Mouse (Mus musculus) layer of hippocampus, adult 2 months (tissue): ENCODE results near the gene Sall4. TPM values are rescaled to one million over a fixed set of nuclear protein-coding genes. Genes with fewer than 3 reads are reported as not detected.
"Not testable (repeated sequence)": the region's sequence is repeated elsewhere in the genome, so short reads cannot be mapped to it uniquely, and the experiment has no call there.

Source experiments
- DNase-seq, 2 experiments: peaks; one replicate each; pipeline ENCODE4 v3.0.0; 2022; ENCODE audit warnings: low spot score in 2 of 2
- H3K27ac ChIP-seq: fragments of 200-600 bp; 2 replicates; pipeline ENCODE4 v1.8.1; 2022
- H3K4me3 ChIP-seq: fragments of 200-600 bp; 2 replicates; pipeline ENCODE4 v1.8.1; 2022; ENCODE audit warnings: mild to moderate bottlenecking
- CTCF ChIP-seq: fragments of 200-600 bp; conservative IDR thresholded peaks from 2 replicates; pipeline ENCODE4 v1.8.1; 2022; ENCODE audit warnings: antibody characterized with exemption, mild to moderate bottlenecking, moderate library complexity
- total RNA-seq, 2 experiments: library from RNA; stranded (reverse); gene quantifications; 2 replicates each; pipeline ENCODE4 v1.2.3; 2021

The Sall4 gene
- total RNA-seq, 2 experiments from 2014 or later, result 0.34 to 0.61 TPM

GRCm38 (mm10) chr2:168766538-168767361, 993 bp downstream of the Sall4 start:
- peak overlapping the region; percentile 41 for H3K4me3 ChIP-seq
- peak; percentile 5 to 25 for DNase-seq
- H3K27ac ChIP-seq, result no peak overlapping the region
- 0 out of 2 replicates have a peak, but pooled peaks have one; percentile 7 for TF ChIP-seq CTCF

DNA sequence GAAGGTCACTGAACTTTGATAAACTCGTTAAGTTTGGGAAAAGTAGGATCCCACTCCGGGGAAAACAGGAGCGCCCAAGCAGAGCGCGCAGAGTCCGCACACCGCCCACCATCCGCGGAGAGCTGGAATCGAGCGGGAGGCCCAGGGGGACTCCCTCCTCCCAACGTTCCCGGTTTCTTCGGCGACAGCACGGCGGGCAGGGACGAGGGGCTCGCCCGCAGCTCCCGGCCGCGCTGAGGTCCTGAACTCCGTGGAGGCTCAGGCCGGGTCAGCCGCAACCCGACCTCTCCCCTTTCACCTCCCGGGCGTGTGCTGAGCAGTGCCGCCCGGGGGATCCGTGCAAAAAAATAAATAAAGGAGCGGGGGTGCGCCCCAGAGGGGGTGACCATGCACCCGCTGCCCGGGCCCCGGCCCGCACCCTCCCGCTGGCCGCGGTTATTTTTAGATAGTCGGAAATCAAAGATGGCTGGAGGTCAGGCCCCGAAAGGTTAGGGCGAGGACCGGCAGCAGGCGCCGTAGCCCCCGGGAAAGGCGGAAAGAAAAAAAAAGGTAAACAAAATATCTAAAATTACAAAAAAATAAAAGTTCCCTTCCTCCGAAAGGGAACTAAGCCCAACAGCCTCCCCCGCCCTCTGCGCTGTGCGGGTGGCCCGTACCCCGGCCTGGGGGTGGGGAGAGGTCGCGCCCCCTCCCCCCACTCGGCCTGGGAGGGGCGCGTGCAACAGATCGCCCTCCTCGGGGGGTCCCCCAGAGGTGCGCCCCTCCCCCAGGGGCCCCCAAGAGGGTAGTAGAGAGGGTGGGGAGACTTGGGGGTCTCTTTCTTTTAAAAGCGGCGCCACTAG, 1.8 kb downstream of the Sall4 start:
- TF ChIP-seq CTCF, result no peak
- Histone ChIP-seq H3K27ac (no peak overlapping the region), H3K4me3 (peak overlapping the region; percentile 41)
- DNase-seq, result no peak

DNA sequence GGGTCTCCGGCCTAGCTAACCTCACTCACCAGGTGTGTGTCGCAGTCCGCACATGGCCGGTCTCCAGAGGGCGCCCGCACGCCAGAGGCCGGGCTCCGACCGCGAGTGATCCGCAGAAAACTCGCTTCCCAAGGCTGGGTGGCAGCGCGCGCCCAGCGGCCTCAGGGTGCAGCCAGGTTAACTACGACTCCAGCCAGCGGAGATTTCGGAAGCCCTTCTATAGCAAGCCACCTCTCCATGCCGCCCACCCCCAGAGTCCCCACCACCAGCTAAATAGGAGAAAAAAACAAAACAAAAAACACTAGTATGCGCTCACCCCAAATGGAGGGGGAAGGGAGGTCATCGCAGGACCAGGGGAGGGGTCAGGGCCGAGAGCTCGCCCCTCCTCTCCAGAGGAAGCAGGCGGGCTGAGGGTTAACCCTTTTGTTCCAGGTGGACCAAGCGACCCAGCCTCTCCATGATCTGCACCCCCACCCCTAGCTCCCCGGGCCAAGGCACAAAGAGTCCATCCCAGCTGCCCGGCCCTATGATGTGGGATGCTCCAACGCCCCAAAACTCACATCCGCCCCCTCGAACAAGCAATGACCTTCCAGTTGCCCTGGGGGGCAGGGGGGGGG, 2.6 kb downstream of the Sall4 start:
- peak overlapping the region; percentile 41; the same call in 1 of the 2 replicates for H3K4me3 ChIP-seq
- H3K27ac ChIP-seq, result no peak overlapping the region
- peak; percentile 29 to 43 for DNase-seq
- TF ChIP-seq CTCF, result peak; percentile 70

GRCm38 (mm10) chr2:168764460-168764867, 3.3 kb downstream of the Sall4 start:
- no peak for DNase-seq
- H3K4me3 ChIP-seq, result no peak overlapping the region
- H3K27ac ChIP-seq, result no peak overlapping the region
- no peak for TF ChIP-seq CTCF

DNA sequence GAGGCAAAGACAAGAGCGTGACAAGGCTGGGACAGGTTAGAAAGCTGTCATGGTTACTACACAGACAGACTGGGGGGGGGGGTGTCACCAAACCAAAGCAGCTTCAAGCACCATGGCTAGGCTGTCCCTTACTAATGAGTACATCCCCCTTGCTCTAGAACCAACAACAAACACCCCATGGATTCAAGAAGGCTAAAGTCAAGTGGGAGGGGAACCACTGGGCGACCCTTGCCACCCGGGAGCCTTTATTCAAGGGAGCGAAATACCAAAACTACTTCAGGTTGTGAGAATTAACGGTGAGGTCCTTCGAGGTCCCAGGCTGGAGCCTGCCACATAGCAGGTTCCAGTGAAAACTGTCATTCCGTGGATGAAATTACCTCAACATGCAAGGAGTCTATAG, 4.0 kb downstream of the Sall4 start:
- DNase-seq, result no peak

GRCm38 (mm10) chr2:168762411-168762815, 5.3 kb downstream of the Sall4 start:
- Histone ChIP-seq H3K4me3 (no peak overlapping the region), H3K27ac (no peak overlapping the region)

More for the DNA sequence above, 4.0 kb downstream of the Sall4 start:
- no peak overlapping the region for H3K27ac ChIP-seq
- no peak for TF ChIP-seq CTCF
- no peak overlapping the region for H3K4me3 ChIP-seq

DNA sequence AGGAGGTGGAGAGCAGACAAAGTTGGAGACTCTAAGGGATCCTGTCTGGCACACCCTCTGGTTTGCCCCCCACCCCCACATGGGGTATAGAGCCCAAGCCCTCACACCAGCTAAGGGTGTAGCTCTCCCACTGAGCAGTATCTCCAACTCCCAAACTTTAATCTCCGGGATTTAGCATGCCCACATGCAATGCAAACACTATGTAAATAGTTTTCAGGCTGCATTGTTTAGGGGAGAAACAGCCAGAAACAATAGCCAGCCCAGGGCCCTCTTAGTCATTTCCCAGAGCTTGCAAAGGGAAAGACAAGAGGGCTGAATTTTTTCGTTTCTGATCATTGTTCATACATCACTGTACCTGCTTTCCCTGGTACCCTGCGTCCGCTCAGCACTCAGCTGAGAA, 5.8 kb downstream of the Sall4 start:
- no peak for DNase-seq
- no peak for TF ChIP-seq CTCF
- no peak overlapping the region for H3K27ac ChIP-seq
- H3K4me3 ChIP-seq, result no peak overlapping the region

More at GRCm38 (mm10) chr2:168762411-168762815, 5.3 kb downstream of the Sall4 start:
- DNase-seq, result no peak
- no peak for TF ChIP-seq CTCF

DNA sequence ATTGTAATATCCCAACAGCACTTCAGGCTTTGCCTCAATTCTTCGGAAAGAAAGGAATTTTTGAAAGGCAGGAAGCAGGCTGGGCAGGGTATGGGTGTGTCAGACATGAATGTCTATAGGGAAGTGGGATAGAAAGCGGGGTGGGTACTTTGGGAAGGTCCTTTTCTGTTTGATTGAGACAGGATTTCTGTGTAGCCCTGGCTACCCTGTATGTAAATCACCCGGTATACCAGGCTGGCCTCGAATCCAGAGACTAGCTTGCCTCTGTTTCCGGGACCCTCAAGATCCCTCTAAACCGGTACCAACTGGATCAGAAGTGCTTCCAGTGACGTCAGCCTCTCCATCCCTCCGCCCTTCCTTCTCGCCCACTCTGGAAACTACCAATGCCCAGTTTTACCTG, 6.6 kb downstream of the Sall4 start:
- no peak overlapping the region for H3K4me3 ChIP-seq
- no peak overlapping the region for H3K27ac ChIP-seq
- no peak for DNase-seq
- no peak for TF ChIP-seq CTCF

DNA sequence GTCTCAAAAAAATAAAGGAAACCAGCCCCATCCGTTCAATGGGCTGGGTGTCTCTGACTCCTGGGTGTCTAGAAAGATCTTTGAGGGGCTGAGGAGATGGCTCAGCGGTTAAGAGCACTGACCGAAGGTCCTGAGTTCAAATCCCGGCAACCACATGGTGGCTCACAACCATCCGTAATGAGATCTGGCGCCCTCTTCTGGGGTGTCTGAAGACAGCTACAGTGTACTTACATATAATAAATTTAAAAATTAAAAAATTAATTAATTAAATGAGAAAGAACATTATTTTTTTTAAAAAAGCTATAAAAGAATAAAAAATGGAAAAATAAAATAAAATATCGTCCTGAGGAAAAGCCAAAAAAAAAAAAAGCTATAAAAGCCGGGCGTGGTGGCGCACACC, 23.3 kb downstream of the Sall4 start:
- not testable (repeated sequence) for DNase-seq, H3K27ac ChIP-seq, H3K4me3 ChIP-seq
- peak; percentile 63 for TF ChIP-seq CTCF

DNA sequence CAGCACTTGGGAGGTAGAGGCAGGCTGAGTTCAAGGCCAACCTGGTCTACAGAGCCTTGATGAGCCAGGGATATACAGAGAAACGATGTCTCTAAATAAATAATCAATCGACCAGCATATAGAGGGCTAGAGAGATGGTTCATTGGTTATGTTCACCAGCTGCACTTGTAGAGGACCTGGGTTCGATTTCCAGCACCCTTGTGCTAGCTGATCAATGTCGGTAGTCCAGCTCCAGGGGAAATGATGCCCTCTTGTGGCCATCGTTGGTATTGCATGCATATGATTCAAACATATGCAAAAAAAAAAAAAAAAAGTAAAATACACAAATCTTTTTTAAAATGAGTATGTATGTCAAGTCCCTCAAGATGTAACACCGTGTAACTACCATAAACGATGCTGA, 25.1 kb downstream of the Sall4 start:
- DNase-seq, result peak in 1 of 2 experiments; percentile 44
- Histone ChIP-seq H3K27ac (peak overlapping the region; percentile 94), H3K4me3 (peak overlapping the region; percentile 68)
- peak; percentile 85 for TF ChIP-seq CTCF

GRCm38 (mm10) chr2:168742059-168742627, 25.6 kb downstream of the Sall4 start, which contains the start of gene Atp9a:
Atp9a (minus strand) TSS chr2:168742409.
- Histone ChIP-seq H3K27ac (peak within 1 kb of the TSS; percentile 95), H3K4me3 (peak within 1 kb of the TSS; percentile 73)
- no peak for TF ChIP-seq CTCF
- peak; percentile 70 to 73 for DNase-seq

DNA sequence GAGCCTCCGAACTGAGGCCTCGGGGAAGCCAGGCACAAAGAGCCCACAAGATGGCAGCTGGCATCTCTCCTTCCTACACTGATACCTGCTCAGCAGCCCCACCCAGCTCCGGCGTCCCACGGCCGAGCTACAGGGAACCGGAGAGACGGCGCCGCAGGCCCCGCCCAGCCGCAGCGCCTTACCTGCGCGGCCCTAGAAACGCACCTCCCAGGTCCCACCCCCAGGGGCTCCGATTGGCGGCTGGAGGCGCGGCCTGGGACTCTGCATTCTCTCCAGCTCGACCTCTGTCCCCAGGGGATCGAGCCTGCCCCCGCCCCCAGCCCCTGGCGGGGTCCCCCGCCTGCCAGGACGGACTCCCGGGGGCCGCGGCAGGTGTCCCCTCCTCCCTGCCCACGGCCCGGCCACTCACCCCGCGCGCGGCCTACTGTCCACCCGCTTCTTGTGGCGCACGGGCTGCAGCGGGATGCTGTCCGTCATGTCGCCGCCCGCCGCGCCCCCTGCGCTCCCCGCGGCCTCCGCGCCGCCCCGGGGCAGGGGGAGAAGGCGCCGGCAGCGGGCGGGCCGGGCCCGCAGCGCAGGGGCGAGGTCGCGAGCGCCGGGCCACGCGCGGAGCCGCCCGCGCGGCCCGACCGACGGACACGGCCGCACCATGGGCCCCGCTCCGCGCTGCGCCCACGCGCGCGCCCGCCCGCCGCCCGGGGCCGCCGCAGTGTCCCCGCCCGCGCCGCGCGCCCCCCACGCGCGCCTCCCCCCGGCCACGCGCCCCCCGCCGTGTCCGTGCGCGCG, 26.3 kb downstream of the Sall4 start:
- Histone ChIP-seq H3K4me3 (peak overlapping the region; percentile 73), H3K27ac (peak overlapping the region; percentile 95)
- TF ChIP-seq CTCF, result peak; percentile 60
- peak; percentile 66 to 70 for DNase-seq
